Mouse (Mus musculus) lung, postnatal 4 days (tissue): ENCODE measurements at regions not wholly inside any gene's neighbourhood (a gene's known extent, or its start where the extent isn't known, plus 50 kb on each side); places are given as distances from the start of the nearest gene placed in this dataset.
A peak's percentile ranks its signal among the peaks of the same experiment; 100 is the strongest.

Experiments
- DNase-seq, 2 experiments: peaks; one replicate each; pipeline ENCODE4 v3.0.0; 2021

DNA sequence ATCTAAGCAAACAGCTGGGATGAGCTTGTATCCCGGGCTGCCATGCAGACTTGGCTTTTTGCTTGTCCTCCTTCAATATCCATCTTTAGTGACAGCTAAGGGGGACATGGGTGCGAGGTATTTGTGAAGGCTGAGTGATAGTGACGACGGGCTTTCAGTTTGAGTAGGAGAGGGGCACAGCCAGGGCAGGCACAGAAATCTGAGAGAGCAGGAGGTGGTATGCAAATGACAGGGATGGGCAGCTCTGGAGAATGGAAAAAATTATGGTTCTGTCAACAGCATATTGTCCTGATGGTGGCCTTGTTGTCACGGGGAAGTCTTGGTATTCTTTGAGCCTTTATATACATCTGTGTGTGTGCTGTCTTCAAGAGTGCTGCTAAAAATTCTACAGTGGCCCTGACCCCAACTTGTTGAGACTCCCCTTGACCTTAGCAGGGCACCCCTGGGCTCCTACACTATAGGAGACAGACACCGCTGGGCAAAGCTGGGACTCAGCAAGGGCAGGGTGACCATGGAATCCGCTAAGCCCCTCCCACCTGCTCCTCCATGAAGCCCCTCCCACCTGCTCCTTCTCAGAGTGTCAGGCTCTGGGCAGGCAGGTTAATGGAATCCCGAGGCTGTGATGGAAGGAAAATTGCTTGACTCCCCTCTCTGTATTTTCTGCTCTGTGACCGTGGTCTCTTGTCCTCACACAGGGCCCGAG lies 156.1 kb downstream of the Matn1 start:
- DNase-seq, result peak in 1 of 2 experiments; percentile 6

GRCm38 (mm10) chr4:131100796-131101156 lies 156.6 kb downstream of the Matn1 start:
- no peak for DNase-seq

DNA sequence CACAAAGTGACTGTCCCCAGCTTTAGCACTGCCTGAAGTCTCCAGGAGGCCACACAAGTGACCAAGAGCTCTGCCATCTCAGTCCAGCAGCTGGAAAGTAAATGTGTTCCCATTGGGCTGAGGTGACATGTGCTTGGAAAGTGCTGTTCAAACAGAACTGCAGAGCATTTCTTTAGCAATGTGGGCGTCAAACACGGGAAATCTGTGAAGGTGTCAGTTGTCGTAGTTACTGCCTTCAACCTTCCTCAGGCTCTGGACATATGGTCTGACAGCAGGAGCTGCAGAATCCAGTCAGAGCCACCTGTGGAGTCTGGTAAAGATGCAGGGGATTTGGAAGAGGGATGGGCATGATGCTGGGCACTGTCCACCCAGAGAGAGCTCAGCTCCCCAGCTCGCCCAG lies 158.0 kb downstream of the Matn1 start:
- DNase-seq, result no peak

DNA sequence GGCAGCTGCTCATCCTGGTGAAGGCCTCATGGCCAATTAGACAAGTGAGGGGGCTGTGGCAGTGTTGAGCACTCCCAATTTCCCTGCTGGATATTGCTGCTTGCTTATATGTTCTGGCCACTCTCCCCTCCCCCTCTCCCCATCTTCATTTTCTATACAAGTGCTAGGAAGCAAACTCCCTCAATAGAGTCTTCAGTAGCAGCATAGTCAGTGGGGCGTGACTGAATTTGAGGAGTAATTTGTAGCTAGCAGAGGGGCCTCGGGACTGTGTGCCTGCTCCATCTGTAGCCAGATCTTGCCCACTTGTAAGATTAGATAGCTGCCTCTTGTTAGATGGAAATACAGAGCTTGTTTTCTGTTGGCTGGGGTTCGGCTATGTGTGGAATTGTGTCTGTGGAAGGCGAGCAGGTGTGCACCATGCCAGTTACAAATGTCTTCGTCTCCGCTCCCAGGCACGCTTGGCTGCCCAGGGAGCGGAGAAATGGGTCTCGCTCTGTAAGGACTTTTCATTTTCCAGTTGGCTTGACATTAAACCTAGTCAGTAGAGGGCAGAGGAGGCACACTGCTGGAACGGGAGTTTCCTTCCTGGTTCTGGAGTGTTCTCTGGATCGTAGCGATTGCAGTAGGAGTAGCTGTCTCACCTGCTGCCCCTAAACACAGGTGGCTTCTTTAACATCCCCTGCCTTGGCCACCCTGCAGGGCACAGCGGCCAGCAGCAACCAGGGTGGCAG lies 163.1 kb downstream of the Matn1 start:
- DNase-seq, result no peak

DNA sequence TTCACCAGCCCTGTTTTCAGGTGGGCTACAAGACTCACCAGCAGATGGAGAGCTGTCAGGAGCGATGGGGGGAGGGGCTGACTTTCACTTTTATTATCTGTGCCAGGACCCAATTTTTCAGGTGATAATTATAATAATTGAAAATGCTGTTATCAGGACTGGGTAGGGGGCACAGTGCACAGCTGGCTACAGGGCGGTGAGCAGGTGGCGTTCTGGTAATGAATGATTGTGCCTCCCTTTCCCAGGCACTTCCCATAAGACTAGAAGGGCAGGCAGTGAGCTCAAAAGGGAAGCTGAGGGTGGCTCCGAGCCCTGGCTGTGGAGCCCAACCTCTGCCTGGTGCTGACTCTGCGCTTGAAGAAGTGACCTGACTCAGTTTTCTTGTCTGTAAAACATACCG lies 168.4 kb downstream of the Matn1 start:
- no peak for DNase-seq

DNA sequence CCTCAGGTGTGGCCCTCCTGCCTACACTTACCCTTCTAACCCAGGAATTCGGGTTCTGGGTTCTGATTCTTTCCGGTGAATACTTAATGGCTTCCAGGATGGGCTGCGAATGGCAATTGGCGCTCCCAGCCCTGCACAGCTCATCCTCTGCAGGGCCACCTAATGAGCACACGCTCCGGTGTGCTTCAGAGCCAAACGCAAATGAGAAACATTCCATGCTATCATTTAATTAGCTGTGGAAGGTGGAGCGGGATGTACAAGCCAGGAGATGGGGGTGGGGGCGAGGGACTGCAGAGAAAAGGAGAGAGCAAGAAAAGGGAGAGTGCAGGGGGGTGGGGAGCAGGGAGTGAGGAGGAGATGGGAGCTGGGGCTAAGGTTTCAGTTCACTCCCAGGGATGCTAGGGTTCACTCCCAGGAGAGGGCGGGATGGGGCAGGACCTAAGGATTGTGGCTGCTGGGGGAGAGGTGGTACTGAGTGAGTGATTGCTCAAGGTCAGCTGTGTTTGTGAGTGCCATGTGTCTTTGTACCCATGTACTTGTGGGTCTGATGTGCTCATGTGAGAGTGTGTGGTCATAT lies 169.6 kb downstream of the Matn1 start:
- DNase-seq, result no peak

DNA sequence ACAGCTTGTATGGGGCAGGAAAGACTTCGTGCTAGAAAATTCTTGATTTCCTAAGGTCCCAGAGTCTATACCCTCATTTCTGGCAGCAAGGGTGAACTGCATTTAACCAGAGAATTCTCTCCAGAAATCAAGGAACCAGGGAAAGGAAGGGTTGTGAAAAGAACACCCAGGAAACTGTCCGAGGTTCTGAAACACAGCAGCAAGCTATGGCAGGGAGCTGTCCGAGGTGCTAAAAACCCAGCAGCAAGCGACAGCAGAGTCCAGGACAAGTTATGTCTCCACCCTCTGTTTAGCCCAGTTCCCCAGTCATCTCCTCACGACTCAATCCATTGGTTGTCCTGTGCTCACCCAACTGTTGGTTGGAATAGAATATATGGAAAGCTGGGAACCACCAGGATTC lies 171.1 kb downstream of the Matn1 start:
- peak; percentile 72 to 77 for DNase-seq

- no peak for DNase-seq
Observed at GRCm38 (mm10) chr4:131118586-131118985, 174.4 kb downstream of the Matn1 start.

DNA sequence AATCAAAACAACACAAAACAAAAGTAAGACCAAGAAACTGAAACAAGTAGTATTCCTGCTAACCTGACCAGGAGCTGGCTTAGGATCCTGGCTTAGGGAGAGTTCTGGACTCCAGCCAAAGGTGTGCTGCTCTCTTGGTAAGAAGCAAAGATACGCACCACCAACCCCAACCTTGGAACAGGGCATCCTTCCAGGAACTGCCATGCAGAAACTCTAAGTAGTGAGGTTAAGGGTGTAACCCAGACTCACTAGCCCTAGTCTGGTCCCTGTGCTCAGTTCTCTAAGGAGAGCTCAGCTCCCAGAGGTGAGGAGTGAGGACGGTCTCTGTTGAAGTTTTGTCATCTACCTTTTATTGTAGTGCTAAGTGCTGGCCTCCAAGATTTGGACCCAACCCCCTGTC lies 175.4 kb downstream of the Matn1 start:
- no peak for DNase-seq

- DNase-seq, result no peak
Observed at GRCm38 (mm10) chr4:131120680-131121079, 176.5 kb downstream of the Matn1 start.

DNA sequence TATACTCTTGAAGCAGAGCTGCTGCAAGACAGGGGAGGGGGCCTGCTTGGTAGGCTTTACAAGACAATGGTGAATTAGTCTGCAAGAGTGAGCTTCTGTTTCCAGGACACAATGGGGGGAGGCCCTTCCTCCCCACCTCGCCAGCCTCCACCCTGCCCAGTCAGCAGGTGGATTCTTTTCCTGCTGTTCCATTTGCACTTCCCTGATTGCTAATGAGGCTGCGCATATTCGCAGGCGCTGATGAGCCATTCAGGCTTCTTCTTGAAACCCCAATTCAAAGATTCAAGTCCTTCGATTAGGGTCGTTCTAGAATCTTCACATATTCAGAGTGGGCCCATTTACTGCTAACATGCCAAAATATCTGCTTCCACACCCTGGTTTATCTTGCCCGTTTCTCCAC lies 181.8 kb downstream of the Matn1 start:
- DNase-seq, result no peak

GRCm38 (mm10) chr4:131126901-131127300 lies 182.7 kb downstream of the Matn1 start:
- DNase-seq, result no peak

DNA sequence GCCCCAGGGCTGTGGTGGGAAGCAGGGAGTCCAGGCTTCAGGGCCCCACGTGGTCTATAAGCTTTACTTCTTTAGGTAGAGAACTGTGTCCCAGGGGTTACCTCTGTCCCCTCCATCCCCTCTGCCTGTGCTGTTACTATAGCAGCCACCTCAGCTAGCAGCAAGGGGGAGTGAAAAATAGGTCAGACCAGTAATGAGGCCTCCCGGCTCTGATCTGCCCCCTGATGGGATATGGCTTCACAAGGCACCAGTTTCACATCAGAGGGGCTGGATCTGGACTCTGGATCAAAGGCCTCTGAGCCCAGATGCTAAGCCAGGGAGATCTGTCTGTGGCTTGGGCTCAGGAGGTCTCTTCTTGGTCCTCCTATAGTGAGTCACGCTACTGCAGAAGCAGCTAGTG lies 184.5 kb downstream of the Matn1 start:
- no peak for DNase-seq

GRCm38 (mm10) chr4:131132201-131132600 lies 188.0 kb downstream of the Matn1 start:
- no peak for DNase-seq

GRCm38 (mm10) chr4:131132781-131133180 lies 188.6 kb downstream of the Matn1 start:
- DNase-seq, result no peak

DNA sequence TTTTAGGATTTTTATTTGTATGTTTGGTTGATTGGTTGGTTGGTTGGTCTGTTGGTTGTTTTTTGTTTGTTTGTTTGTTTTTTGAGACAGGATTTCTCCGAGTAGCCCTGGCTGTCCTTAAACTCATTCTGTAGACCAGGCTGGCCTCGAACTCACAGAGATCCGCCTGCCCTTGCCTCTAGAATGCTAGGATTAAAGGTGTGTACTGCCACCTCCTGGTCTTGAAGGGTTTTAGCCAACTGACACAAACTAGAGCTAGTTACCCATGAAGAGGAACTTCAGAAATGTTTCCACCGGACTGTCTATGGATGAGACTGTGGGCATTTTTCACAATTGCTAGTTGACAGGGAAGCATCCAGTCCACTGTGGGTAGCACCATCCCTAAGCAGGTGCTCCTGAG lies 191.7 kb downstream of the Matn1 start:
- DNase-seq, result no peak

DNA sequence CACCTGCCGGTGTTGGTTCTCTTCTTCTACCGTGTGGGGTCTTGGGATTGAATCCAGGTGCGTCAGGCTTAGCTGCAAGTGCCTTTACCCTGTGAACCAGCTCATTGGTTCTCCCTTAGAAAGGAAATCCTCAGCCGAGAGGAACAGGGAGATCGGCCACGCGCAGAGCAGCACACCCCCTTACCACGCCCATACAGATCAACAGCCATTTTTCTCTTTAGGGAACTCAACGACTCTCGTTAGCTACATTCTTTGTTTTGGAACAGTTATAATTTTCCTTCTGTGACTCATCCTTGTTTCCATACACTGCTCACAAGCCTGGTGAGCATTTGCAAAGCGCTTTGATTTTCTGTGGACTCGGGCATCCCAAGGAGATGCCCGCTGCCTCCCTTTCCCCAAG lies 194.7 kb downstream of the Matn1 start:
- DNase-seq, result no peak

GRCm38 (mm10) chr4:131141890-131142465 lies 197.8 kb downstream of the Matn1 start:
- no peak for DNase-seq

DNA sequence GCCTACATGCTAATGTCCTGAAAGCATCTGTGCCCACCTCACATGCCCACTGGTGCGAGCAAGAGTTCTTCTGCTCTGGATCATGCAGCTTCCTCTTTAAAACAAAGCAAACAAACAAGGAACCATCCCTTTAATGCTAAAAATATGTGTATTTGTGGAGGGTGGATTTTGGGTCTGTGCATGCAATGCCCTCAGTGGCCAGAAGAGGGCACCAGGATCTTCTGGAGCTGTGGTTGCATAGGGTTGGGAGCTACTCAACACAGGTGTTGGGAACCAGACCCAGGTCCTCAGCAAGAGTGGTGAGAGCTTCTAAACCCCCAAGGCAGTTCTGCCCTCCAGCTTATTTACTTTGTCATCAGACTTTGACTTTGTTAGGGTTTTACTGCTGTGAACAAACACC lies 201.3 kb downstream of the Matn1 start:
- no peak for DNase-seq

DNA sequence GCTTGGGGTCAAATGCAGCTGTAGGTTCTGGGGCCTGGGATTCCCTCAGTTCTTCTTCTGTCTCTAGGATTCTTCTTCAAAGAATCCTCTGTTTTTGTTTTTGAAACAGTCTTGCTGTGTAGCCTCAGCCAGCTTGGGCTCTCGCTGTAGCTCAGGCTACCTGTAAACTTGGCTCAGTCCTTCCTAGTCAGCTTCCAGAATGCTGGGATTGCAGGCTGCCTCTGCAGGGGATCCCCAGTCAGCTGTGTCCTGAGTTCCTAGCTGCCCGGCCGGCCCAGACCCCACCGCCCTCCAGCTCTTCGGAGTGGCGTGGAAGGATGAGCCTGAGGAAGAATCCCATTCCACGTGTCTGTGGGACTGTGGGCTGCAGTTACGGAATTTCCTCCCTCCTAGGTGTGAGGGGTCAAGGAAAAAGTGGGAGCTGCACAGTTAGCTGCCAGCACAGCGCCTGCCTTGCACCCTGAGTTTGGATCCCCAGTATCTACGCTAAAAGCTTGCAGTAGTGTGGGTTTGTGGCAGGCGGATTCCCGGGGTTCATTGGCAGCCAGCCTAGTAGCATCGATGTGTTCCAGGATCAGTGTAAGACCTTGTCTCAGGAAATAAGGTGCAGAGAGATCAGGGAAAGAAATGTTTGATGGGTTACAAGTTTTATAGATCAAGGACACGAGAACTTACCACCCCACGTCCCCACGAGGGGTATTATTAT lies 204.0 kb downstream of the Matn1 start:
- no peak for DNase-seq

DNA sequence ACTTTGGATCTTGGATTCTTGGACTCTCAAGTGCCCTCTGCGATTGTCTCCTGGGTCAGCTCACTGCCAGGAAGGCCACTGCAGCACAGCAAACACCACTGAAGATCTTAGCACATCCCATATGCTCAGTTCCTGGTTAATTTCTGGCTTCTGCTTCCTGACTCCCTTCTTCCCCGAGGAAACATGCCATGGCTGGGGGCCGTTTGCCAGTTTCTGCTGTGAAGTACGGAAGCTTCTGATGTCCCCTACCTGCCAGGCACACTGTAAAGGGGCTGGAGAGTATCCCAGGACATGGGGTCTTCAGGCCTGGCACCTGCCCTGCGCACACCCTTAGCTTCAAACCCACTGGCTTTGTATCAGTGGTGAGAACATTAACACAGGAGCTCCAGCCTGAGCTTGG lies 205.3 kb downstream of the Matn1 start:
- DNase-seq, result no peak

DNA sequence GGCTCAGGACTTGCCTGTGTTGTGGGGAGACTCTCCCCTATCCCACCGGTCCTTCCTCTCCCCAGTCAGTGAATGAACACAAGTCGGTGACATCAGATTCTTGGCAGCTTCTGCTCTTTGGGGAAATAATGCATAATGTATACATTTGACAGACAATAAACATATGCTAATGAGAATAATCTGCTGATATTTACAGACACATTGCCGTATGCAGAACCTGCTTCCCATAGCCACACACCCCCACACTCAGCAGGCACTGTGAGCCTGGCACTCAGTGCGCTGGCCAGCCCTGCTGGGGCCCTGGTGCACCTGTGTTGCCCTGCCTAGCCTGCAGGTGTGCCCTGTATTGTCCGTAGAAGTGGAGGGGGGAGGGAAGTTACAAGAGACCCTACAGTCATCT lies 215.5 kb downstream of the Matn1 start:
- no peak for DNase-seq

DNA sequence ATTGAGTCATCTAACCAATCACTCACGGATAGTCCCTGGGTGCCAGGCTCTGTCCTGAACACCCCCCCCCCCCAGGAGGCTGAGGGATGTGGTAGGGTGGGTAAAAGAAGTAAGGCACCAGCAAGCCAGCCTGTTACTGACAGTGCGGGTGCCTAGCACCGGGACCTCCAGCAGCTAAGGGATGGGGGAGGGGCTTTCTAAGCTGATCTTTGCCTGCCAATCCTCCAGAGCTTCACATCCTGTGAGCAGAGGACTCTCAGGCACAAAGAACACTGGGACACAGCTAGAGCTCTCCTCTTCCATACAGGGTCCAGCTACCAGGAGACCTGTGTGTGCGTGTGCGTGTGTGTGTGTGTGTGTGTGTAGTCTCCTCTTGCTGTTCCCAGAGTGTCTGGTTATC lies 215.9 kb downstream of the Matn1 start:
- no peak for DNase-seq
